Mouse (Mus musculus): ENCODE measurements around the gene Ruvbl2.
A peak's percentile ranks its signal among the peaks of the same experiment; 100 is the strongest.

Ruvbl2 gene

GRCm38 (mm10) chr7:45421194-45421593 lies 16.7 kb downstream of the Ruvbl2 start:
- DNase-seq = no peak

- no peak for DNase-seq
Measured at GRCm38 (mm10) chr7:45420615-45420919, 17.3 kb downstream of the Ruvbl2 start, which contains the start of gene Lhb. TSS of gene Lhb (plus strand) at chr7:45420820.

- no peak for DNase-seq
Measured at GRCm38 (mm10) chr7:45419859-45420614, 17.9 kb downstream of the Ruvbl2 start.

GRCm38 (mm10) chr7:45417962-45418492 lies 19.9 kb downstream of the Ruvbl2 start:
- no peak for DNase-seq

DNA sequence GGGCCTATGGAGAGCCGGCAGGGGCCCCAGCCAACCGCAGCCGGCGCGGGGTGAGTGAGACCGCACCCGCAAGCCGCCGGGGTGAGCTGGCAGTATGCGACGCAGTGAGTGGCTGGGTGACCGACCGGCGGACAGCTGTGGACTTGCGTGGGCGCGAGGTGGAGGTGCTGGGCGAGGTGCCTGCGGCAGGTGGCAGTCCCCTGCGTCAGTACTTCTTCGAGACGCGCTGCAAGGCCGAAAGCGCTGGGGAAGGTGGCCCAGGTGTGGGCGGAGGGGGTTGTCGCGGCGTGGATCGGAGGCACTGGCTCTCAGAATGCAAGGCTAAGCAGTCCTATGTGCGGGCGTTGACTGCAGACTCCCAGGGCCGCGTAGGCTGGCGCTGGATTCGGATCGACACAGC lies 22.3 kb downstream of the Ruvbl2 start:
- DNase-seq = no peak

DNA sequence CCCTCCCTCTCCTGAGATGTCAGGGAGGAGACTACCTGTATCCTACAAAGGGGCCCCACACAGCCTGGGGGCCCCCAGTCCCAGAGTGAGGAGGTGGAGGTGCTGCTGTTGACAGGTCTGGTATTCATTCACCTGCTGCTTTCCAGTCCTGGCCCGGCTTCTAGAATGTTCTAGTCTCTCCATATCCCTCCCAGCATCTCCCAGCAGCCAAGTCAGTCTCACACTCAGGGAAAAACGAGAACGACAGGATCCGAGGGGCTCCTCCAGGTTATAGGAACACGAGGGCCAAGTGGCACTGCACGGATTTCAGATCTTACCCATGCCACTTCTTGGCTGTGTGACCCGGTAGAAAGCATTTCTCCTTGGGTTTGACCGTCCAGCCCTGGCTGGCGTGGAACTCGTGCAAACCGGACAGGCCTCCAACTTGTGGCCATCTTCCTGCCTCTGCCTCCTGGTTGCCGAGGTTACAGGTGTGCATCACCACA lies 23.1 kb downstream of the Ruvbl2 start:
- DNase-seq = no peak

GRCm38 (mm10) chr7:45413864-45414739 lies 23.8 kb downstream of the Ruvbl2 start:
- no peak for DNase-seq

DNA sequence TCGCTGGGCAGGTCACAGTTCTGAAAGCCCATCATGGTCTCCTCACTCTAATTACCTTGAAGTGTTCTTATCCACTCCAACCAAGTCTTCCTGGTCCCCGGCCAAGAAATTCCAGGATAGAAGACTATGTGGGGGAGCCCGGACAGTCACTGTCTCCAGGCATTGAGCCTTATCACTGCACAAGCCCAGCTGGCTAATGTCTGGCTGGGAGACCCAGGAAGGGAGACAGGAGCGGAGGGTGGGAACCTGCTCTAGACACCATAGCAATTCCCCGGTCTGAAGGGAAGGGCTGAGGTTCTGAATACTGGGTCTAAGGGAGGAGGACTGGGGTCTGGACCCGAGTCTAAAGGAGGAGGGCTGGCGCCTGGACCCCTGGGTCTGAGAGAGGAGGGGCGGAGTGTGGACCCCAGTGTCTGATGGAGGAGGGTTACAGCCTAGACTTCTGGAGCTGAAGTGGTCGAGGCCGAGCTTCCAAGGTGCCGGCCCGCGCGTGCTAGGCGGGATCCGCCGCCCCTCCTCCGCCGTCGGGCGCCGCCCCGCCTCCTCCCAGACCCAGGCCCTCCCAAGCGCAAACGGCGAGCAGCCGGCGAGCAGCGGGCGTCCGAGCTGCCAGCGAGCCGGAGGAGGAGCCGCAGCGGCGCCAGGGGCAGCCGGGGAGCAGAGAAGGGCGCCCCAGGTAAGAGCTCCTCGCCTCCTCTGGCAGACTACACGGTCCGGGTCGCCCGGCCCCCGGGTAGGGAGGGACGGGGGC lies 24.6 kb downstream of the Ruvbl2 start, which contains the start of gene Ntf5:
Ntf5 (plus strand) TSS at position 583 of the 751 bp plus-strand sequence.
- peak; percentile 44 for DNase-seq

DNA sequence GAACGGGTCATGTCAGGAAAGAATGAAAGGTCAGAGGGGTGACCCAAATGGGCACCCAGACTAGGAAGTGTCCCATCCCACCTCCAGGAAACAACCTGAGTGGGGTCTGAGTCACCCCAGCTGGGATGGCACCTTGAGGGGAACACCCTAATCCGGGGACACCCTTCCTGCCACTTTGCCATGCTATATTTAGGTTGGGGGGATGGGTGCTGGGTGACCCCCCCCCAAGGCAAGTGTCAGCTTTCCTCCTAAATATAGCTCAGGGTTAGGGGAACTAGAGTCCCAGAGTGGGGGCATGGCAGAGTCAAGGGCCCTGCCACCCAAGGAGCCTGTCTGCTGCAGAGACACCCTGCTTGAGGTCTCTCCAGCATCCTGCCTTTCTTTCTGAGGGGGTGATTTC lies 25.5 kb downstream of the Ruvbl2 start:
- no peak for DNase-seq

DNA sequence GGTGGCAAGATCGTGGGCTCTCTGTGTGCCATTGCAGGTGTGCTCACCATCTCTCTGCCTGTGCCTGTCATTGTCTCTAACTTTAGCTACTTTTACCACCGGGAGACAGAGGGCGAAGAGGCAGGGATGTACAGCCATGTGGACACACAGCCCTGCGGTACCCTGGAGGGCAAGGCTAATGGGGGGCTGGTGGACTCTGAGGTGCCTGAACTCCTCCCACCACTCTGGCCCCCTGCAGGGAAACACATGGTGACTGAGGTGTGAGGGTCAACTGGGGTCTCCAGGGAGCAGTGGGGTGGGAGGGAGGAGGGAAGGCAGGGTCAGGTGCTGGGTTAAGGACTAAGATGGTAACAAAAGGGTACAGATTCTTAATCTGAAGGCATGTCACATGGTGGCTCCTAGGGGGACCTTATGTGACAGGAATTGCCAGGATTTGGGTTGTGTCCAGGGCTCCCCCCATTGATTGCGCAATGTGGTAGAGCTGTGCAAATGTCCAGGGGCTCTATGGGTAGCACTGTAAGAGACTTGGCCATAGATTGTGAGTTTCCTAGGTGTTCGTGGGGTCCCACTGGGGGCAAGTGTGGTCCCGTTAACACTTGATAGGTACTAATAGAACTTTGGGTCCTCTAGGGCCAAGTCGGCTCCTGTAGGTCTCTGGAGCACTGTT lies 28.3 kb downstream of the Ruvbl2 start:
- DNase-seq = no peak

DNA sequence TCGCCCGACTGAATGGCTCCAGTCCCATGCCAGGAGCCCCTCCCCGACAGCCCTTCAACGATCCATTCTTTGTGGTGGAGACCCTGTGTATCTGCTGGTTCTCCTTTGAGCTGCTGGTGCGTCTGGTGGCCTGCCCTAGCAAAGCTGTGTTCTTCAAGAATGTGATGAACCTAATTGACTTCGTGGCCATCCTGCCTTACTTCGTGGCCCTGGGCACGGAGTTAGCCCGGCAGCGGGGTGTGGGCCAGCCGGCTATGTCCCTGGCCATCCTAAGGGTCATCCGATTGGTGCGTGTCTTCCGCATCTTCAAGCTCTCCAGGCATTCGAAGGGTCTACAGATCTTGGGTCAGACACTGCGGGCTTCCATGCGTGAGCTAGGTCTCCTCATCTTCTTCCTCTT lies 28.9 kb downstream of the Ruvbl2 start:
- DNase-seq = no peak

- no peak for DNase-seq
Measured at GRCm38 (mm10) chr7:45408351-45408750, 29.5 kb downstream of the Ruvbl2 start.

DNA sequence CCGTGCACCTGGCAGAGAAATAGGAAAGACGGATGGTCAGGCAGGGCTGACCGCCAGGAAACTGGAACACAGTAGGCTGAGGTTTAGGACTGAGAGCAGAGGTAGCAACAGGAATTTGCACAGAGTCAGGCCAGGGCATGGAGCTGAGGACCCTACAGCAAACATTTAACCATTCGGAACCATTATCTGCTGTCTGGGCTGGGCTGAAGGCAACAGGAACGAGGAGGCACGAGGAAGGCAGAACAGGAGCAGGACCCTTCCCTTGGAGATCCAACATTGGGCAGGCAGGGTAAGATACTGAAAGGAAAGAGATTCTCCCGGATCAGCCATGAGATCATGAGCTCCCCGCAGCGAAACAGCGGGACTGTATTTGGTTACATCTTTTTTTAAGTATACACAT lies 30.1 kb downstream of the Ruvbl2 start:
- DNase-seq = no peak

GRCm38 (mm10) chr7:45406157-45407156 lies 31.4 kb downstream of the Ruvbl2 start:
- no peak for DNase-seq

DNA sequence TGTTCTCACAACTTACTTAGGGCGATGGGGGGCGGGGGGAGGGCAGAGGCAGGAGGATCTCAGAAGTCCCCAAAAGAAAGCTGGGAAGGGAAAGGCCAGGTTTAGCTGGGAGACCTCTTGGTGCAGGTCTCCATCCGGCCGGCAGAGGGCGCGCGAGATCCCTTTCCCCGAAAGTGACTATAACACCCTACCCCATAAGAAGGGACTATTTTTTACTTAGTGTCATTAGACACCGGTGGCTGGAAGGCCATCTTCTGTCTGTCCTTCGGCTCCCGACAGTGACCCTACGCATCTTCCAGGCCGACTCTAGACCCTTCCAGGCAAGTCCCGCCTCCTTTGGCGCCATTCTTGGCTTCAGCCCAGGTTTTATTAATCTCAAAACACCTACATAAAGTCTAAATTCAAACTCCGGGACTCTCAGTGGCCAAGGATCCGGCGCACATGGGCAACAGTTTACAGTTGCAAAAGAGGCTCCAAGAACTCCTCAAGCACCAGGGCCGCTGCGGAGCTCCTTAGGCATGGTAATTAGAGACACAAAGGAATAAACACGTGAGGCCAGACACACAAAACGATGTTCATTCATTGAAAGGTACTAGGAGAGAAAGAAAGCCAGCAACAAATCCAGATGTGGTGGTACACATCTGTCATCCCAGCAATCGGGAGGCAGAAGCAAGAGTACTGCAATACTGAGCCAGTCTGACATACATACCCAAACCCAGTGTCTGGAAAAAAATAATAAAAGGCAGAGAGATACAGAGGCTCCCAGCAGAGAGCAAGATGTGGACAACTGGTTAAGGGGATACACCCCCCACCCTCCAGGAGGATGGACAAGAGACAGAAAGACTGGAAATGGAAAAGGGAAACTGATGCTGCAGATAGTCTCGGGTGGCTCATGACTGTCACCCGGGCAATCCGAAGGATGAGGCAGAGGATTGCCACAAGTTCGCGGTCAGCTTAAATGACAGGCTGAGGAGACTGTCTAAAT lies 32.5 kb downstream of the Ruvbl2 start, which contains the start of gene Kcna7:
Kcna7 (plus strand) TSS at position 563 of the 985 bp plus-strand sequence.
- DNase-seq = peak; percentile 63

DNA sequence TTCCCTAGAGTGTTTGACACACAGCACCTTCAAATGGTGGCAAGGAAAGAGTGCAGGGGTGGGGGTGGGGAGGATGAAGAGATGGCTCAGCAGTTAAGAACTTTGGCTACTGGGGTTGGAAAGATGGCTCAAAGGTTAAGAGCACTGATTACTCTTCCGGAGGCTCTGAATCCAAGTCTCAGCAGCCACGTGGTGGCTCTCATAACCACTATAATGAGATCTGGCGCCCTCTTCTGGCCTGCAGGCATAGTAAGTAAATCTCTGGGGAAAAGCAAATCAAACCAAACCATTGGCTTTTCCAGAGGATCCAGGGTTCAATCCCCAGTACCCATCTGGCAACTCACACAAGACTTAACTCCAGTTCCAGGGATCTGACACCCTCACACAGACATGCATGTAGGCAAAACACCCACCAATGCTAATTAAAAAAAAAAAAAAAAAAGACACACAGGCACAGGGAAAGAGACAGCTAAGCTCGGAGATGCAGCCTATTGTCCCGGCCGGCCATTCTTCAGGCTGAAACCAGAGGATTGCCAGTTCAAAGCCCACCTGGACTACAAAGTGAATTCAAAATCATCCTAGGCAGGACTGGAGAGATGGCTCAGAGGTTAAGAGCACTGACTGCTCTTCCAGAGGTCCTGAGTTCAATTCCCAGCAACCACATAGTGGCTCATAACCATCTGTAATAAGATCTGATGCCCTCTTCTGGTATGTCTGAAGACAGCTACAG lies 34.2 kb downstream of the Ruvbl2 start:
- peak; percentile 77 for DNase-seq

GRCm38 (mm10) chr7:45401521-45402085 lies 36.3 kb downstream of the Ruvbl2 start:
- DNase-seq = no peak

- no peak for DNase-seq
Measured at GRCm38 (mm10) chr7:45396787-45397186, 41.1 kb downstream of the Ruvbl2 start.

All from liver (tissue).